Mouse (Mus musculus): ENCODE data around the gene Txndc2. TPM values are rescaled to one million over a fixed set of nuclear protein-coding genes. Genes with fewer than 3 reads are reported as not detected.

Txndc2 gene
- 10 to 100 TPM in 1 of 2 experiments, 1 to 10 TPM in 1; 7.6 to 13.2 TPM for total RNA-seq (2021)
- long read RNA-seq, experiment 1, partial matches to known transcripts, result 0 of 5 reads
- long read RNA-seq, experiment 1, other reads (novel, unspliced or antisense), result 5 of 5 reads
- long read RNA-seq, experiment 2, partial matches to known transcripts, result 0 of 1 reads
- long read RNA-seq, experiment 2, other reads (novel, unspliced or antisense), result 1 of 1 reads

GRCm38 (mm10) chr17:65641734-65642218 is at the start of gene Txndc2:
Txndc2 (minus strand) TSS chr17:65642168.
- DNase-seq, result no peak

GRCm38 (mm10) chr17:65683731-65684130 is 41.8 kb upstream of the Txndc2 start:
- no peak for DNase-seq

GRCm38 (mm10) chr17:65683316-65683715 is 41.3 kb upstream of the Txndc2 start:
- no peak for DNase-seq

GRCm38 (mm10) chr17:65682071-65682680 is 40.2 kb upstream of the Txndc2 start:
- no peak for DNase-seq

GRCm38 (mm10) chr17:65681516-65681915 is 39.5 kb upstream of the Txndc2 start:
- no peak for DNase-seq

GRCm38 (mm10) chr17:65680801-65681412 is 38.9 kb upstream of the Txndc2 start:
- DNase-seq, result no peak

- no peak for DNase-seq
These were observed 38.0 kb upstream of the Txndc2 start for GRCm38 (mm10) chr17:65679806-65680446.

GRCm38 (mm10) chr17:65677742-65678141 is 35.8 kb upstream of the Txndc2 start:
- DNase-seq, result no peak

- DNase-seq, result no peak
These were observed 34.6 kb upstream of the Txndc2 start for GRCm38 (mm10) chr17:65676536-65676935.

GRCm38 (mm10) chr17:65675985-65676384 is 34.0 kb upstream of the Txndc2 start:
- no peak for DNase-seq

- no peak for DNase-seq
These were observed 32.8 kb upstream of the Txndc2 start for GRCm38 (mm10) chr17:65674710-65675171.

- no peak for DNase-seq
These were observed 31.0 kb upstream of the Txndc2 start for GRCm38 (mm10) chr17:65672926-65673325.

GRCm38 (mm10) chr17:65669061-65669460 is 27.1 kb upstream of the Txndc2 start:
- DNase-seq, result no peak

GRCm38 (mm10) chr17:65667792-65668191 is 25.8 kb upstream of the Txndc2 start:
- DNase-seq, result no peak

- peak; percentile 26 for DNase-seq
These were observed 24.6 kb upstream of the Txndc2 start for GRCm38 (mm10) chr17:65666388-65667161.

- DNase-seq, result no peak
These were observed 23.9 kb upstream of the Txndc2 start for GRCm38 (mm10) chr17:65665786-65666387.

GRCm38 (mm10) chr17:65663329-65664078 is 21.5 kb upstream of the Txndc2 start:
- no peak for DNase-seq

GRCm38 (mm10) chr17:65662662-65663061 is 20.7 kb upstream of the Txndc2 start:
- no peak for DNase-seq

- DNase-seq, result no peak
These were observed 16.4 kb upstream of the Txndc2 start for GRCm38 (mm10) chr17:65658416-65658815.

GRCm38 (mm10) chr17:65657958-65658357 is 16.0 kb upstream of the Txndc2 start:
- no peak for DNase-seq

- no peak for DNase-seq
These were observed 14.8 kb upstream of the Txndc2 start for GRCm38 (mm10) chr17:65656731-65657130.
